Mouse (Mus musculus): ENCODE data around the gene Ndufaf8. TPM values are rescaled to one million over a fixed set of nuclear protein-coding genes. Genes with fewer than 3 reads are reported as not detected.

The Ndufaf8 gene
- polyA plus RNA-seq, 1 experiment from 2014 or later = 61.5 TPM

Small RNA genes lying within 50 kb of the gene (microRNA-seq; reads per million reads assigned to microRNA genes)
- not detected for gene Gm25948

Other genes starting within 250 kb of the Ndufaf8 start
- gene Chmp6, start 185.5 kb upstream of the Ndufaf8 start, polyA plus RNA-seq (2014; fragmentation: Nextera tagmentation; extraction: Ambion mirVana) = 92.9 and 101 TPM in 2 replicates
- gene Baiap2, start 156.2 kb upstream of the Ndufaf8 start, polyA plus RNA-seq (2014; fragmentation: Nextera tagmentation; extraction: Ambion mirVana) = 12.6 and 13.7 TPM in 2 replicates
- gene Aatk, start 51.8 kb upstream of the Ndufaf8 start, polyA plus RNA-seq (2014; fragmentation: Nextera tagmentation; extraction: Ambion mirVana) = 32.2 and 37.7 TPM in 2 replicates
- 20.4 and 23.6 TPM in 2 replicates for gene Cep131, start 12.1 kb upstream of the Ndufaf8 start, polyA plus RNA-seq (2014; fragmentation: Nextera tagmentation; extraction: Ambion mirVana)
- gene Tepsin, start 197 bp upstream of the Ndufaf8 start, polyA plus RNA-seq (2014; fragmentation: Nextera tagmentation; extraction: Ambion mirVana) = 20.7 and 21.1 TPM in 2 replicates
- 78.8 and 90.6 TPM in 2 replicates for gene Slc38a10, start 52.4 kb downstream of the Ndufaf8 start, polyA plus RNA-seq (2014; fragmentation: Nextera tagmentation; extraction: Ambion mirVana)
- gene Bahcc1, start 134.0 kb downstream of the Ndufaf8 start, polyA plus RNA-seq (2014; fragmentation: Nextera tagmentation; extraction: Ambion mirVana) = 17.0 and 20.8 TPM in 2 replicates
- 4,176 and 4,177 TPM in 2 replicates for gene Actg1, start 249.6 kb downstream of the Ndufaf8 start, polyA plus RNA-seq (2014; fragmentation: Nextera tagmentation; extraction: Ambion mirVana)